Mouse (Mus musculus): ENCODE measurements around the gene Ppp1r11. TPM values are rescaled to one million over a fixed set of nuclear protein-coding genes. Genes with fewer than 3 reads are reported as not detected.
A peak's percentile ranks its signal among the peaks of the same experiment; 100 is the strongest.

Gene Ppp1r11
- total RNA-seq, 2 experiments from 2014 or later, result 89.7 to 90.6 TPM

DNA sequence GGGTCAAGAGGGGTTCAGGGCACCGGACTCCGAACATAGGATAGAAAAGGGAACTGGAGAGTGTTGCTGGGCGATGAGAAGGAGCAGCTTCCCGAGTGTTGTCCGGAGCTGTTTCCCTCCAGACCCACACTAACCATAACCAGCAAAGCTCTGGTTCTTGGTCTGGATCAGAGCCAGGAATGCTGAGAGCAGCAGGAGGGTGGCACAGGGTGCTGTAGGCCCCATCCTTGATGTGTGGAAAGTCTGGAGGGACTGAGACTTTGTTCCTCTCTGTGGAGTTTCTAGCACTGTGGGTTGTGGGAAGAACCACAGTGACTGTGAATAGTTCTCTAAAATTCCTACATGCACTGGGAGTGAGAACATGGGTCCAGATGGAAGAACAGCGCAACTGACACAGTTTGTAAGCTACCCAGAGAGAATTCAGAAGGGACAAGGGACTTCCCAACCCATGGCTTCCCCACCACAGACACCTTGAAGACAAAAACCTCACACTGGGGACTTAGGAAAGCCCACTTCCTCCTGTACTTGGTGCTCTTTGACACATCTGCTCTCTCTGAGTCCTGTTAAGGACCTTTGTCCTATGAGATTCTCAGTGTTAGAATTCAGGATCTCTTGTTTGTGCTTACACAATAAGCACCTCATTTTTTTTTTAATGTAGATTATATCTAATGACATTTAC is 19.8 kb upstream of the Ppp1r11 start:
- intact Hi-C loops (cut with DNase I), result no loop called here
- DNase-seq (ENCODE audit: extremely low spot score in 1 of 2, low spot score in 2 of 2), result no peak

DNA sequence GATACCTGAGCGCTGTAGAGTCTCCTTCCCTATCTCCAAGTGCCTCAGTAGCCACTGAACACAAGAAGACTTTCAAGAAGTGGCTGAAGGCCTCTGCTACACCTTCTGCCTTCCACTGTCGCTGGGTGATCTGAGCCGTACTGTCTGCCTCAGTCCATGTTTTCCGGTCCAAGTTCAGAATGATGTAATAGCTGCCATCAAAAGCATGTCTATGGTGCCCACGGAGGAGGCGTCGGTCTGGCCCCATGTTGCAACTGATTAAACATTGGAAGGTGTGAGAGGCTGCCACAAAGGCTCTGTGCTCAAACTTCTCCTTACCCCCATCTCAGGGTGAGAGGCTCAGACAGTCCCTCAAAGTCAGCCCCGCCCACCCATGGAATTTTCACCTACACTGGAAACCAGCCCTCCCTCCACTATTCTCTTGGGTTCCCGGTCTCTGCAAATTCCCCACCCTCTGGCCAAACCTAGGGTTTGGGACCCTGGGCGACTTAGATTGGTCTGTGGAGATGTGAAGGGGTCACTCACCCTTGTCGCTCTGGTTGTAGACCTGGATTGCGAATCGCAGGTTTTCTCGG is 18.9 kb upstream of the Ppp1r11 start:
- intact Hi-C loops (cut with DNase I), result no loop called here
- DNase-seq (ENCODE audit: extremely low spot score in 1 of 2, low spot score in 2 of 2), result no peak

DNA sequence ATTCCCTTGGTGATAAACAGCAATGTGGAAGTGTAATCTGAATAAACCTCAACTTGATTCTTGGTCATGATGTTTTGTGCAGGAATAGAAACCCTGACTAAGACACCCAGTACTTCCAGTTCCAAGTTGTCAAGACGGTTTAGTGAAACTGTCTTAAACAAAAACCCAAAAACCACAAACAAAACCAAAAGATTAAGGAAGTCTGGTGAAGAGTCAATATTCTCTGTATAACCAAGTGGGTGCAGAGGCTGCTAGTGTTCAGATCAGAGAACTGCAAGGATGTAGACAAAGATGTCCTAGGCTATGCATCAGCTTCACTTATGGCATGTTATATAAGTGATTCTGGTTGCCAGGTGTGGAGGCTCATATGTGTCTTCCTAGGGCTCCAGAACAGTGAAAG is 15.3 kb upstream of the Ppp1r11 start:
- DNase-seq (ENCODE audit: extremely low spot score in 1 of 2, low spot score in 2 of 2), result no peak
- intact Hi-C loops (cut with DNase I), result no loop called here

DNA sequence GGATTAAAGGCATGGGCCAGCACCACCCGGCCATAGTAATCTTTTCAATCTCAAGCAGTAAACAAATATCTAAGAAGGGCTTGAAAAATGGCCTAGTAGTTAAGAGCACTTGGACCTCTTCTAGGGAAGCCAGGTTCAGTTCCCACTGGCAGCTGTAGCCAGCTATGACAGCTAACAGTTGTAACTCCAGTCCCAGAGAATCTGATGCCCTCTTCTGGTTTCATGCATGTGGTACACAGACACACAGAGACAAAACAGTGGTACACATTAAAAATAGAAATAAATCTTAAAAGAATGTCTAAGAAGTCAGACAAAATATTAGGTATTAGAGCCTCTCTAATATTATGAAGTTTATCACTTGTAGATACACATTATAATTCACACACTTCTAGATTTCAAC is 9.6 kb upstream of the Ppp1r11 start:
- no peak for DNase-seq (ENCODE audit: extremely low spot score in 1 of 2, low spot score in 2 of 2)
- intact Hi-C loops (cut with DNase I), result no loop called here

DNA sequence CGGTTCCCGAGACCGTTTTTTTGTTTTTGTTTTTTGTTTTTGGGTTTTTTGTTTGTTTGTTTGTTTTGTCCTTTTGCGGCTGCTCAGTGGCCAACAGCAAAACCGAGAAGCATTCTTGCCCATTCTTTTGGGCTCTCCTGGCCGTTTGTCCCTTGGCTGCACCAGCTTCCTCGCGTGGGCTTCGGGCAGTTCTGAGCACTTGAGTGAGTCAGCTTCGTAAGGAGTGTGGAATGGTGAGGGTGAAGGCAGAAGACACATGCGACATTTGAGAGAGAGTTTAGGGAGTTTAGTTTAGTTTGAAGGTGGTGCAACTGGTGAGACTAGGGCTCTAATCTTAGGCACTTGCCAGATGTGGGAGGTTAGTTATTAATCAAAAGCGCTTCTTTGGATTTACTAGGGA is 7.3 kb upstream of the Ppp1r11 start:
- DNase-seq (ENCODE audit: extremely low spot score in 1 of 2, low spot score in 2 of 2), result no peak
- intact Hi-C loops (cut with DNase I), result loop anchor here (5.0 kb wide), 1 partner anchor 43 kb away; the partner anchor contains the start of gene Zfp57

DNA sequence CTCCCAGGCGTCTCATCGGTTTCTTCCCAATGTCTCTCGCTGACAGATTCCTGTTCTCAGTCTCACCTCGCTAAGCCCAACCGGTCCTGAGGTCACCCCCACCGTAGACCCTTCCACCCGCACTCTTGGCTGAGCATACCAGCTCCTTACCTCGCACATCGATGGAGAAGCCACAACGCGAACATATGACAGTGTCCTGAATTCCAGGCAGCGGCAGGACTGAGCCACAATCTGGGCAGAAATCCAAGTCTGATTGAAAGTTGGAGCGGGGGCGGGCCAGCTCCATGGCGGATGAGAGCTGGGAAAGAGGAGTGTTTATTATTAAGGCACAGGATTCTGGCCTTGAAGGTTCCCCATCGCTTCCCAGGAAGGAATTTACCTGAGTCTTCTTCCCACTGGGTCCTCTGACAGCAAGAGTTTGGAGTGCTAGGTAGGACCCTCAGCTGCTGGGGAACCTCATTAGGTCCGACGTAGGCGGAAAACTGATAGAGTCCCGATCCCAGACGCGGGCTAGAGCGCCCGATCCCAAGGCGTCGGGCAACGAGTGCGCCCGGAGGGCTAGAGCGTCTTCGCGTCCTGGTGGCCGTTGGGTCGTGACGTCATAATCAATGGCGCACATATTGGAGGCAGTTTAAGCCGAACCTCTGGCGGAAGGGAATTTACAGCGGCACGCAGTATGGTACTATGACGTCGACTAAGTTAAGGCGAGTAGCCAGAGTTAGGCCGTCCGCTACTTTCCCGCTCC is 6.6 kb upstream of the Ppp1r11 start, which contains the start of the genes Znrd1 and Znrd1as:
Znrd1 (minus strand) TSS at position 561 of the 745 bp plus-strand sequence.
Znrd1as (plus strand) TSS at position 594 of the 745 bp plus-strand sequence.
- intact Hi-C loops (cut with DNase I), result loop anchor here (5.0 kb wide), 1 partner anchor 44 kb away; the partner anchor contains the start of gene Zfp57
- DNase-seq (ENCODE audit: extremely low spot score in 1 of 2, low spot score in 2 of 2), result peak; percentile 95 to 97

DNA sequence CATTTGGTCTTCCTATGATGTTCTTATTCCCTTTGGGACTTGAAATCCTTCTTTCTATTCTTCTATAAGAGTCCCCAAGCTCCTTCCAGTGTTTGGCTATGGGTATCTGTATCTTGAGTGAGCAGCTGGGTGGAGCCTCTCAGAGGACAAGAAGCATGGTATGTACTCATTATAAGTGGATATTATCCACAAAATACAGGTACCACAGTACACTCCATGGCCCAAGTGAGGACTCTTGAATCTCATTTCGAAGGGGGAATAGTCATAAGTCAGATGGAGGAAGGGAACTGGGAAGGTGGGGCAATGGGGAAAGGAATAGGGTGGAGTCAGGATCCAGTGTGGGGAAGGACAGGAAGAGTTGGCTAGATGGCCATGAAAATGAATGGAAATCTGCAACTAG is 1.5 kb upstream of the Ppp1r11 start:
- DNase-seq (ENCODE audit: extremely low spot score in 1 of 2, low spot score in 2 of 2), result no peak
- intact Hi-C loops (cut with DNase I), result no loop called here

DNA sequence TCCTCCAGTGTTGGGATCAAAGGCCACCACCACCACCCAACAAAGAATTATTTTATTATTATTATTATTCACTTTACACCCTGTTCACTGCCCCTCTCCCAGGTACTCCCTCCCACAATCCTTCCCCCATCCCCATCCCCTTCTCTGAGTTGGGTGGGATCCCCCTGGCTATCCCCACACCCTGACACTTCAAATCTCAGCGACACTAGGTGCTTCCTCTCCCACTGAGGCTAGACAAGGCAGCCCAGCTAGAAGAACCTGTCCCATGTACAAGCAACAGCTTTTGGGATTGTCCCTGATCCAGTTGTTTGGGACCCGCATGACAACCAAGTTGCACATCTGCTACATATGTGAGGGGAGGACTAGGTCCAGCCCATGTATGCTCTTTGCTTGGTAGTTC is 1.1 kb upstream of the Ppp1r11 start:
- no peak for DNase-seq (ENCODE audit: extremely low spot score in 1 of 2, low spot score in 2 of 2)
- intact Hi-C loops (cut with DNase I), result no loop called here

DNA sequence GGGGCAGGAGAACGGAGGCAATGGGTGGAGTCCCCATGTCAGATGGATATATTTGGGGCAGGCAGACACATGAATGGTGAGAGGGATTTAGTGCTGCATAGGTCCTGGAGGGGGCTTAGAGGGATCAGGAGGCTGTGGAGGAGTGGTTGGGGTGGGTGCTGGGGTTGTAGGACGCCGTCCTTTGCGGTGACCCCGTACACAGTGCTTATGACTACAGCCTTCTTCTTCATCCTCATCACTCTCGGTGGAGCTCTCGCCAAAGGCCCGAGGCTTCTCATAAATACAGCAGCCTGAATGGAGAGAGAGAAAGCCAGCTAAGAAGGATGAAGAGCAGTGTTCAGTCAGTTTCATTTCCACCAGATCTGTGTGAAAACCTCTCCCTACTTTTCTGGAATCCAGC is 2.3 kb downstream of the Ppp1r11 start:
- intact Hi-C loops (cut with DNase I), result no loop called here
- no peak for DNase-seq (ENCODE audit: extremely low spot score in 1 of 2, low spot score in 2 of 2)

DNA sequence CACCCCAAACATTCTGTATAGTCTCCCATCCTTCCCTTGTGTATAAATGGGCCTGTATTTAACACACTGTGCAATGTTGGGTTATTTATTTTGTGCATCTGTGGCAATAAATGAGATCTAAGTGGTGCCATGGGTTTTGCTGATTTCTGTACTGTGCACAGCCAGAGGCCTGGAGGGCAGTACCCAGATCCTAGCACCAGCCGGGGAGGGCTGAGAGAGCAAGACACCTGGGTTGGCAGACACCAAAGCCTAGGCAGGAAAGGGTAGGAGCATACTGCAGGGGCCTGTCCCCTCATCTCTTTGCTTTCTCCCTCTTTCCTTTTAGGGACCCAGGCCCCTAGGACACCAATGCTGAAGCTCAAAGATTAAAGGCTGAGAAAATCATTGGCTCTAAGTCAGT is 3.3 kb downstream of the Ppp1r11 start:
- DNase-seq (ENCODE audit: extremely low spot score in 1 of 2, low spot score in 2 of 2), result no peak
- intact Hi-C loops (cut with DNase I), result no loop called here

DNA sequence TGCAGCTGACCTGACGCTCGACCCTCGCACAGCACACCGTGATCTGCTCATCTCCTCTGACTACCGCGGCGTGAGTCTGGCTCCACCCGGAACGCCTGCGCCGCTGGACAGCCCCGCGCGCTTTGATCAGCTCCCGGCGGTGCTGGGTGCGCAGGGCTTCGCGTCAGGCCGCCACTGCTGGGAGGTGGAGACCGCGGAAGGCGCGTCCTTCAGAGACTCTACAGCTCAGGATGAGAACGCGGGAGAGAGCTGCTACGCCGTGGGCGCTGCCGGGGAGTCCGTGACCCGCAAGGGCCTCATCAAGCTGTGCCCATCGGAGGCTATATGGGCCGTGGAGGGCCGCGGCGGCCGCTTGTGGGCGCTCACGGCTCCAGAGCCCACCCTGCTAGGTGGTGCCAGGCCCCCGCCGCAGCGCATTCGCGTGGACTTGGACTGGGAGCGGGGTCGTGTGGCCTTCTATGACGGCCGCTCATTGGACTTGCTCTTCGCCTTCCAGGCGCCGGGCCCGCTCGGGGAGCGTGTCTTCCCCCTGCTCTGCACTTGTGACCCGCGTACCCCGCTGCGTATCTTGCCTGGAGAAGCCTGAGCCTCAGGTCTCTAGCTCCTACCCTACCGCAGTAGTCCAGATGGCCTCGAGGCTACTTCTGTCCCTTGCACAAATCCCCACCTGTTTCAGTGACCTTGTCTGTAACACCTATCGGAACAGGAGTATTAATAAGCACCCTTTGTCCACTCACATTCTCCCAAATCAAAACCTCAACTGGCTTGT is 4.3 kb downstream of the Ppp1r11 start:
- peak in 1 of 2 experiments; percentile 75 for DNase-seq (ENCODE audit: extremely low spot score in 1 of 2, low spot score in 2 of 2)
- intact Hi-C loops (cut with DNase I), result no loop called here

DNA sequence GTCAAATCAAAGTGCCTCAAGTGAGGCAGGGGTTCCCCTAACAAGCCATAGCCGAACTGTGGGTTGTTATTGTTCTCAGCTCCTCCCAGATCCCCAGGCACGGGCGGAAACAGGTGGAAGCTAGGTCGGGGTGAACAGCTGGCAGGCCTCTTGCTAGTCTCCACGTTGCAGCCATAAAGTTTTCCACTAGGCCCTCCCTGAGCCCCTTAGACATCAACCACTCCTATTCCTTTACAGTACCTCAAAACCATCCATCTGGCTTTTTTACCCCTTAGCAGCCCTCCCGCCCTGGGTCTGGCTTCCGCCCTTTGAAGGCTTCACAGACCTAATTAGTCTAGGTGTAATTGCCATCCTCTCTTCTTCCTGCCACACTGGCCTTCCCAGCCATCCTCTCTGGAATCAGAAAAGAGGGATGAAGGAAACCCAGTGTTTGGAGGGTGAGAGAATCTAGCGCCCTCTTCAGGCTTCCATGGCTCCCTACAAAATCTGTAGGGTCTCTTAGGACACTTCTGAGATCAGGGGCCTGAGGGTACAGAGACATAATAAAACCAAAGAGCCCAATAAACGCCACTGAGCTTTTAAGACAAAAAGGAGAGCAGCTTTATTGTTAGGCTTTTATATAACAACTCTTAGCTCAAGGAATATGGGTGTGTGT is 7.3 kb downstream of the Ppp1r11 start:
- intact Hi-C loops (cut with DNase I), result no loop called here
- DNase-seq (ENCODE audit: extremely low spot score in 1 of 2, low spot score in 2 of 2), result no peak

DNA sequence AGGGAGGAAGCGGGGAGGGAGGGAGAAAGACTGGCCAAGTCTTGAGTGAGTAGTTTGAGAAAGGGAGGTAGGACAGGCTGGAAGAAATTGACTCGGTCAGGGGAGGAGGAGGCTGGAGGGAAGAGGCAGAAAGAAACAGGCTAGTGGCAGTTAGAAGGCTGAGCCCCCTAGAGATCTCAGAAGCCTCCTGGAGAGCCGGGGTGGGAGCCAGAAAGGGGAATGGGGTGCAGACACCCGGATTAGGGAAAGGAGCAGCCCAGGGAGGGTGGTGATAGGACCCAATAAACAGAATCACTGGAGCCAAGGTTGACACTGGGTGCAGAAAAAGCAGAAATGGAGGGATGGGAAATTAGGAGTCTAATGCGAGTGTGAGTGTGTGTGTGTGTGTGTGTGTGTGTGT is 7.8 kb downstream of the Ppp1r11 start:
- no peak for DNase-seq (ENCODE audit: extremely low spot score in 1 of 2, low spot score in 2 of 2)
- intact Hi-C loops (cut with DNase I), result no loop called here

DNA sequence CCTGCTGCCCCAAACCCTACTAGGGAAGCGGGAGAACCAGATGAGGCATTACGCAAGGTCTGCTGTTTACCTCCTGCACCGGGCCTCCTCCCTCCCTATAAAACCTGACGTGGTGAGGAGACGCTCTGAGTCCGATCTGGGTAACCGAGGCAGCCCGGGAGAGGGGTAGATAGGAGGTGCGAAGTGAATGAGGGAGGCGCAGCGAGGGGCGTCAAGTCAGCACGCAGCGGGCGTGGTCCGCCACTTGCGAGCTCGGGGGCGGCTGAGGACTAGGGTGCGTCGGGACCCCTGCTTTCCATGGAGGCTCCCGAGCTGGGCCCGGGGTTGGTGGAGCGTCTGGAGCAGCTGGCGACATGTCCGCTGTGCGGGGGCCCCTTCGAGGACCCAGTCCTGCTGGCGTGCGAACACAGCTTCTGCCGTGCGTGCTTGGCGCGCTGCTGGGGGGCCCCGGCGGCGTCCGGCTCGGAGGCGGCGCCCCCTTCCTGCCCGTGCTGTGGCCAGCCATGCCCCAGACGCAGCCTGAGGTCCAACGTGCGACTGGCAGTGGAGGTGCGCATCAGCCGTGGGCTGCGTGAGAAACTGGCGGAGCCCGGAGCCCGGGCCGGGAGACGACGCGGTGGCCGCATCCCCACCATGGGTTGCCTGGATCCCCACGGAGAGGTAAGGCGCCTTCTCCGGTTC is 8.6 kb downstream of the Ppp1r11 start, which contains the start of gene Rnf39:
Rnf39 (plus strand) TSS at position 128 of the 681 bp plus-strand sequence.
- DNase-seq (ENCODE audit: extremely low spot score in 1 of 2, low spot score in 2 of 2), result peak in 1 of 2 experiments; percentile 50
- intact Hi-C loops (cut with DNase I), result no loop called here

DNA sequence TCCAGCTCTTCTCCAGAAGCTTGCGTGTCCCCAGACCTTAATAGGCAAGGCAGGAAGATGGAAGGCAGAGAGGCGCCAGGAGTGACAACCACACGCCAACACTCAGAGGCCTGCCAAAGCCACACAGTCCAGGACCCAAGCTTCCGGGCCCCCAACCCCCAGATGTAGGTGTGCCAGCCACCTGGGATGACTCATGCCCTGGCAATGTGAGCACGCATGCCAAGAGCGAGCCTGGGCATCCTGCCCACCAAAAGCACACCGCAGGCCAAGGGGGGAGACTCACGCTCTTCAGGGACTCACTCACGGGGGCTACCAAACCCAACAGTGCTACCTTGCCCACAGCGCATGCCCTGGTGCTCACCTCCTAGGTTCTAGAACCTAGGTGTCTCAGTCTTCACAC is 9.2 kb downstream of the Ppp1r11 start:
- intact Hi-C loops (cut with DNase I), result no loop called here
- peak in 1 of 2 experiments; percentile 56 for DNase-seq (ENCODE audit: extremely low spot score in 1 of 2, low spot score in 2 of 2)

DNA sequence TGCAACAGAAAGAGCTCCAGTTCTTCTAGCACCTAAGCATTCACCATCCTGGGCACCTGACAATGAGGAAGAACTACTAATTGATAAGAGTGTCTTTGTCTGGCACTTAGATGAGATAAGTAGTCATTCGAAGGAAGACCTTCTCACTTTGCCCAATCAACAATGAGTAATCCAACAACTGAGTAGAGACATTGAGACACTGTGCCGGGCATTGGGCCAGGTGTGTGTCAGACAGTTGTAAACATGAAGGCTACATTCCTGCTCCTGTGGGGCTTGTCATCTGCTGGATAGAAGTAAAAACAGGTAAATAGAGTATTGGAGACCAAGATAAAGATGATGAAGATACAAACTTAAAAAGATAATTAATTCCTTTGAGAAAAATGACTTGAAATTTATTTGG is 13.5 kb downstream of the Ppp1r11 start:
- intact Hi-C loops (cut with DNase I), result no loop called here
- DNase-seq (ENCODE audit: extremely low spot score in 1 of 2, low spot score in 2 of 2), result no peak

DNA sequence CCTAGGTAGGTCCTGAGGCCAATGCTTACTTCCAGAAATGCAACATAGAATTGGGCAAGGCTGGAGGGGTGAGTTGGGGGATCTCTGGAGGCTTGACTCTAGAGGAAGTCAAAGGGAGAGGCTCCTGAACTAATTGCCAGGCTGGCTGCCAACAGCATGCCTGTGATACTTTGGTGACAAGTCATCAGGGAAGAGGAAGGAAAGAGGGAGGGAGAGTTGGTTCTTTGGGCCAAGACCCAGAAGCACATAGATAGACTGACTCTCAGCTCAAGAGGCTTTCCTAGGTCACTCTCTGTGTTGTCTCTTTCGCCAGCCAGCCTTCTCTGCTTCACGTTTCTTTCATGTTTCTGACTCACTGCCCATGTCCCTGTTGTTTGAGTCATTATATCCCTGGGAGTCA is 19.7 kb downstream of the Ppp1r11 start:
- intact Hi-C loops (cut with DNase I), result no loop called here
- no peak for DNase-seq (ENCODE audit: extremely low spot score in 1 of 2, low spot score in 2 of 2)

DNA sequence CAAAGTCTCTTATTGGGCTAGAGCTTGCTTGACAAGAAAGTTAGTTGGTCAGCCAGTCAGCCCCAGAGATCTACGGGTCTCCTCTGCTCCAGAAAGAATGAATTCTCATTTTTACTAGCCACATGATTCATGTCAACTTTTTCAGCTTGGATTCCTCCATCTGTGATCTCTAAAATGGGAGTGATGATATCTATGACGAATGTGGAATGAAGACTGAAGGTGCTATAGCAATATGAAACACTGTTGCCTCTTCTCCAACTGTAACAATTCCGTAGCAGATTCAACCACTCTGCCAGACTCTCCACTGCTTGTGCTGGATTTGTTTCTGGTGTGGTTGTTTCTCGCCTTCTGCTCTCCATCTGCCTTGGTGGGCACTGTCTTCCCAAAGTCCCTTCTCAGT is 20.4 kb downstream of the Ppp1r11 start:
- DNase-seq (ENCODE audit: extremely low spot score in 1 of 2, low spot score in 2 of 2), result no peak
- intact Hi-C loops (cut with DNase I), result no loop called here

Data from left cerebral cortex, postnatal 10 days (tissue).